Mouse (Mus musculus) layer of hippocampus, adult 2 months (tissue): ENCODE results near the gene Tcl1b2. TPM values are rescaled to one million over a fixed set of nuclear protein-coding genes. Genes with fewer than 3 reads are reported as not detected.

Experiments used
- DNase-seq, 2 experiments: peaks; one replicate each; pipeline ENCODE4 v3.0.0; 2022; ENCODE audit warnings: low spot score in 2 of 2
- H3K27ac ChIP-seq: fragments of 200-600 bp; 2 replicates; pipeline ENCODE4 v1.8.1; 2022
- H3K4me3 ChIP-seq: fragments of 200-600 bp; 2 replicates; pipeline ENCODE4 v1.8.1; 2022; ENCODE audit warnings: mild to moderate bottlenecking
- CTCF ChIP-seq: fragments of 200-600 bp; conservative IDR thresholded peaks from 2 replicates; pipeline ENCODE4 v1.8.1; 2022; ENCODE audit warnings: antibody characterized with exemption, mild to moderate bottlenecking, moderate library complexity
- long read RNA-seq, 2 experiments: library from polyadenylated mRNA; stranded (forward); transcript quantifications; one replicate each; pipeline ENCODE4 v2.0.0; 2021; ENCODE audit warnings: borderline mapping rate in 2 of 2
- total RNA-seq, 2 experiments: library from RNA; stranded (reverse); gene quantifications; 2 replicates each; pipeline ENCODE4 v1.2.3; 2021

The Tcl1b2 gene
- not detected for total RNA-seq
- long read RNA-seq, experiment 1 = 0 reads
- long read RNA-seq, experiment 2 = 0 reads

DNA sequence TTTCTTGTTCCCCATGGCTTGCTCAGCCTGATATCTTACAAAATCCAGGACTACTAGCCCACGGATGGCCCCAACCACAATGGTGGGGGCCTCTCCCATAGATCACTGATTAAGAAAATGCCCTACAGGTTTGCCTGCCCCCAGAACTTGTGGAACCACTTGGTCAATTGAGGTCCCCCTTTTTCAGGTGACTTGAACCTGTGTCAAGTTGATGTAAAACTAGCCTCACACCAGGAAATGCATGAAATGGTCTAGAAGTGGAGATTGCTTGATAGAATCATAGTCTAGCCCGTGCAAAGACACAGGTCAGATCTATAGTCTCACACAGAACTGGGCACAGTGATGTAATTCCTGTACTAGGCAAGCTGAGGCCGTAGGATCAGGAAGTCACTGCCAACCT is at the start of gene Tcl1b2:
Gene Tcl1b2 (plus strand): TSS at position 301 of the 400 bp plus-strand sequence.
- no peak within 1 kb of the TSS for H3K4me3 ChIP-seq
- no peak for DNase-seq
- TF ChIP-seq CTCF = no peak
- H3K27ac ChIP-seq = no peak within 1 kb of the TSS

DNA sequence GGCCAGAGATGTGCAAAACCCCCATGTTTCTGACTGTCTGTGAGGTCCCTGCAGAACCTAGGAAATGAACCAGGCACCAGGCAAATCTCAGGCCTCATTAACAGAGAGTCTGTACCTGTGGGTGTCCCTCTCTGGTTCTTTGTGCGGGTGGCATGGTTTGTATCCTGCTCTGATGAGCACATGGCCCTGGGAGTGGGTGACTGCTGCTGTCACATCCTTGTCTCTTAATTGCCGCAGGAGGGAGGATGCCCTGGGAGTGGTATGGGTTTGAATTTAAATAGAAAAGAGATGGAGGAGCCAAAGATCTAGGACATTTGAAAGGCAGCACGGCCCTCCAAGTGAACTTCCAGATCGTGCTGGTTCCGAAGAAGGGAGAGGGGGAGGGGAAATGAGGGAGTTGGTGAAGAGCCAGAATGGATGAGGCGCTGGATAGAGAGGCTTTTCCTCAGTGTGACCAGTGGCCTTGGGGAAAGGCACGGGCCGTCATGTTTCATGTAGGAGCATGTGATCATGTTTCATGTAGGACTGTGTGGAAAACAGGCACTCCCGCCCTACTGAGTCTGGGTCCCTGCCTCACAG is 46.3 kb upstream of the Tcl1b2 start:
- DNase-seq = no peak
- Histone ChIP-seq H3K4me3 (no peak overlapping the region), H3K27ac (no peak overlapping the region)
- no peak for TF ChIP-seq CTCF

DNA sequence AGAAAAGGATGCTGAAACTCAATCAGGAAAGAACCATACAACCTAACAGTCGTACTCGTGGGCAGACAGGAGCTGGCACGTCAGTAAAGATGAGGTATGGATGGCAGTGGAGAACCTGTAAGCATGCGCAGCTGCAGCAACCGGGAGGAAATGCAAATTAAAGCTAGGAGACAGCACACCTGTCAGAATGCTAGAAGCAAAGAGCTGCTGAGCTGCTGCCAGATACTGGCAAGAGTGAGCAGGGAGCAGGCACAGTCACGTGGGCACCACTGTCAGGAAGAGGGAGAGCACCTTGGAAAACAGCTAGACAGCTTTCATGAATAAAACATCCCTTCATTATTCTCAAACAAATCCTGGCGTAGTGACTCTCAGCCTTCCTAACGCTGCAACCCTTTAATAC is 42.9 kb upstream of the Tcl1b2 start:
- H3K27ac ChIP-seq = no peak overlapping the region
- no peak overlapping the region for H3K4me3 ChIP-seq
- TF ChIP-seq CTCF = no peak
- peak in 1 of 2 experiments; percentile 10 for DNase-seq

DNA sequence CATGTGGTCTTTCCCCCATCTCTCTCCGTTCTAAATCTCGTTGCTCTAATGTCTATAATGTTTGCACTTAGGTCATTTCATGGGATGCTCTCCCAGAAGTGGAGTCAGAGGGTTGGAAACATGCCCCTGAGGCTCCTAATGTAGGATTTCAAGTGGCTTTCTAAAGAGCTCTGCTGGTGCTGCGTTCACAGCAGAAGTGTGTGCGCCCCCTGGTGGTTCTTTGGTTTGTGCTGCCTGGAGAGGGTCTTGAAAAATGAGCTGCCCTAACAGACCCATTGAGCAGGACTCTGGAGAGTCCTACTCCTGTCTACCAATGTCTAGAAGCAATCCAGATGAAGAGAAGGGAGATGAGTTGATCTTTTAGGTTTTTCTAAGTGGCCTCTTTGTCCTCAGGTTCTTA is 41.8 kb upstream of the Tcl1b2 start:
- peak; percentile 56 to 87 for DNase-seq
- peak; percentile 95 for TF ChIP-seq CTCF
- Histone ChIP-seq H3K4me3 (no peak overlapping the region), H3K27ac (no peak overlapping the region)

DNA sequence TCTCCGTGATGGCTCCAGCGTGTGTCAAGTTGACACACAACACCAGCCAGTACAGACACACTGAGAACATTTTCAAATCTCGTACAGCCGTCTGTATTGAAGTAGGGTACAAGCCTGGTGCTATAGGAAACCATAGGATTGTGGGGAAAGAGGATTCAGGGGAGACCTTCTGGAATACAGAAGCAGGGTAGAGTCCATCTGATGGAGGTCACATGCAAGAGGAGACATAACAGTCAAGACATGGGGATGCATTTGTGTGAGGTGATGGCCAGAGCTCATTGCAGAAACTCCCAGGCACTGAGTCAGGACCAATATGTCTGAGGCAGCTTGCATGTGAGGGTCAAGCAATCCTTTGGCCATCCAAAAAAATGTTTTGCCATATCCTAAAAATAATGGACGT is 40.5 kb upstream of the Tcl1b2 start:
- no peak overlapping the region for H3K4me3 ChIP-seq
- no peak overlapping the region for H3K27ac ChIP-seq
- DNase-seq = no peak
- no peak for TF ChIP-seq CTCF

DNA sequence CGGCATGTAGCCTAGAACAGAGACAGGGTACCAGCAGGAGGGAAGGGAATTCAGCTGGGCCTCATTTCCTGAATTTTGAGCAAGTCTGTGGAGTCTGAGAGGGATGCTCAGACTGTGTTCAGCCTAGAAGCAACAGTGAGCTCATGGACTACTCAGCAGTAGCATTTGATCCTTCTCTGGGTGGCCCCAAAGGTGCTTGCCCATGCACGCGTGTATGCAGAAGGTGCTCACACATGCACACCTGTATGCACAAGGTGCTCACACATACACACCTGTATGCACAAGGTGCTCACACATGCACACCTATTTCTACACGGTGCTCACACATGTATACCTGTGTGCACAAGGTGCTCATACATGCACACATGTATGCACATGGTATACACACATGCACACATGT is 37.0 kb upstream of the Tcl1b2 start:
- Histone ChIP-seq H3K27ac (no peak overlapping the region), H3K4me3 (no peak overlapping the region)
- no peak for TF ChIP-seq CTCF
- no peak for DNase-seq

DNA sequence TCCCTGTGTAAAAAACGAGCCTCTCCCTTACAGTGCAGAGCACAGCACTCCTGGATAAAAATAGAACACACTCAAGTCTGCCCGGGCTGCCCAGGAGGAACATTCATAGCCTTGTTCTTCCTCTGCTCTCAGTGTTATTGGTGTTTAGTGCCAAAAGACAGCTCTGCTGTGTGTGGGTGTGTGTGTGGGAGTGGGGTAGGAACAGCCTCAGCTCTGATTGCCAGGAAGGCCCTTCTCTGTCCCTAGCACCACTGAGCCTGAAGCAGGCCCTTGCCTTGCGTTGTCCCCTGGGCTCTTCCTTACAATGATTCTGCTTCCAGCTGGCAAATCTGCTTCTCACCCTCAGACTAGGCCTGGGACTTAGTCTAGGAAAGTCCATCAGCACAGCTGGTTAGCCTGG is 36.4 kb upstream of the Tcl1b2 start:
- no peak for TF ChIP-seq CTCF
- H3K27ac ChIP-seq = peak overlapping the region; percentile 36; the same call in 1 of the 2 replicates
- peak; percentile 32 to 40 for DNase-seq
- H3K4me3 ChIP-seq = no peak overlapping the region

DNA sequence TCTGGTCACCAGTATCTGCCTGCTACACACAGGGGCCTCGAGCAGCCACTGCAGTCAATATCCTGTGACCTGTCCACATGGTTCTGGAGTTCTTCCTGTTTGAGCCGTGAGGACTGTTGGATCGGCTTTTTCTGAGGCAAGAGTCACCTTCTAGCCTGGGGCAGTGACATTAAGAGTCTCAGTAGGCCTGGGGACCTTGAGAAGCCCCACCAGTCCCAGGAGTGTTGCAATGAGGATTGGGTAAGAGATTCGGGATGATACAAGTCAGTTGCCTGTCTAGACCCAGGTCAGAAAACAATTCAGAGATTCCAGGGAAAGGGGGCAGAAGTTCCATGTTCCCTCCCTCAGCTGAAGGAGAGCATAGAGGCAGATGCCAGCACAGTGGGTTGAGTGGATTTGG is 36.0 kb upstream of the Tcl1b2 start:
- Histone ChIP-seq H3K27ac (peak overlapping the region; percentile 36; the same call in 1 of the 2 replicates), H3K4me3 (no peak overlapping the region)
- TF ChIP-seq CTCF = no peak
- no peak for DNase-seq

DNA sequence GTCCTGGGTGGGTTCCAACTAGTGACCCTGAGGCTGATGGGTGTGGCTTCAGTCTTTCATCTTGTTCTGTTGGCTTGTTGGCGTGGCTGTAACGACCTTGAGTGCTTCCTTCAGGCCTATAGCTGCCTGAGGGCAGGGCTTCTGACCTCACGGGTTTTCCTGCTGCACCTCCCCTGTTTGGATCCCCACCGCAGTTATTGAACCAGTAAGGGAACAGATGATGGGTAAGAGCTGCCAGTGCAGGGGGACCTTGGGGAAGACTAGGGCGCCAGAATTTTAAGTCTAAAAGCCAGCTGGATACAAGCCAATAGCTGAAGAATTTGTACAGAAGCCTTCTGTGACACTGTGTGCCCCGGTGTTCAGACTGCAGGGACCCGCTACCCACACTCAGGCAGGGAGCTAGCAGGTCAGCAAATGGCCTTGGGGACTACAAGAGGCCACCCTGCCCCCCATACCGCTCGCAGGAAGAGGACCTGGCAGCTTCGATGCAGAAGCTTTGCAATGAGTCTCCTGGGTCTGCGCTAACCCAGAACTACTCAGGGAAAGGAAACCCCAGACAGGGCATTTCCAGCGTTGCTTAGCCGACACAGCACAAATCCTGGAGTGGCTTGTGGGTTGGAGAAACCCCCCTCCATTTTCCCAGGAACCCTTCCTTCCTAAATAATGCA is 33.4 kb upstream of the Tcl1b2 start:
- DNase-seq = no peak
- no peak overlapping the region for H3K4me3 ChIP-seq
- no peak for TF ChIP-seq CTCF
- H3K27ac ChIP-seq = no peak overlapping the region

DNA sequence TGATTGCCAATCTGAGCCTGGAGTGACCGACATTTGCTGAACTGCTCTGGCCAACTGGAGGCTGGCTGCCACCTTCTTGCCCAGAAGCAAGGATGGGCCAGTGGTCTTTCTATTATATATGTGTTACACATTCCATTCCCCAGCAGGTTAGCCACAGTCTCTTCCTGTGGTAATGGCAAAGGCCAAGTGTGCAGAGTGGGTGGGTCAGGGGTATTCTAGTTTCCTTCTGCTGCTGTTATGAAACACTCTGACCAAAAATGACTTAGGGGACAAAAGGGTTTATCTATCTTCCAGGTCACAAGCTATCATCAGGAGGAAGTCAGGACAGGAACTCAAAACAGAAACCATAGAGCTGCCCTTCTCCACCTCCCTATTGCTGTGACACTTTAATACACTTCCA is 29.2 kb upstream of the Tcl1b2 start:
- Histone ChIP-seq H3K27ac (no peak overlapping the region), H3K4me3 (no peak overlapping the region)
- no peak for DNase-seq
- no peak for TF ChIP-seq CTCF

DNA sequence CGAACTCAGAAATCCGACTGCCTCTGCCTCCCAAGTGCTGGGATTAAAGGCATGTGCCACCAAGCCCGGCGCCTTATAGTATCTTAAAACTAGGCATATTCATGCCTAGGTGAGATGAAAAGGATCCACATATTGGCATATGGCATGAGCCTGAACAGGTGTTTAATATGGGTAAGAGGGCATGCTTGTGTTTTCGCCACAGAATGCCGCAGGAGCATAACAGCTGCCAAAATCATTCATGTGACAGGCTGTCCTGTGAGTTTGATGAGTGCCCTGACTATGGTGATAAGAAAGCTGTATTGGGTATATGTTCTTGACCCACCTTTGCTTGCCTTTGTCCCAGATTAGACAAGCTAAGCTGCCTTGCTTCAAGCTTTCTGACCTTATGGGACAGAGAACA is 20.5 kb upstream of the Tcl1b2 start:
- H3K4me3 ChIP-seq = no peak overlapping the region
- no peak for DNase-seq
- H3K27ac ChIP-seq = no peak overlapping the region
- no peak for TF ChIP-seq CTCF

DNA sequence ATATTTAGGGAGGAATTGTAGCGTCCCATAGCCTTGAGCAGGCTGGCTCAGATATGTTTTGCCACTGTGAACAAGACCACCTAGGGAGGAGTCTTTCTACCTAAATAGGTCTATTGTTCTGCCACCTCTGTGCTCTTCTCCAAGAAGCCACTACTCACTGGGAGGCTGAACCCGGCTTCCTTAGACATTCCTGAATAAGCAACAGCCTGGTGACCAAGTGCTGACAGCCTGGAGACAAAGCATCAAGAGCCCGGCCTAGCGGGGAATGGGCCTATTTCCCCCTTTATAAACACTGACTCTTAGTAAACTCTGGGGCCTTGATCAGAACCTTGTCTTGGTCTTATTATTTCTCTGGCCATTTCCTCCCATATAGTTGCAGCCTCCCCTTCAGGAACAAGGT is 19.3 kb upstream of the Tcl1b2 start:
- TF ChIP-seq CTCF = no peak
- DNase-seq = no peak
- no peak overlapping the region for H3K27ac ChIP-seq
- H3K4me3 ChIP-seq = no peak overlapping the region

DNA sequence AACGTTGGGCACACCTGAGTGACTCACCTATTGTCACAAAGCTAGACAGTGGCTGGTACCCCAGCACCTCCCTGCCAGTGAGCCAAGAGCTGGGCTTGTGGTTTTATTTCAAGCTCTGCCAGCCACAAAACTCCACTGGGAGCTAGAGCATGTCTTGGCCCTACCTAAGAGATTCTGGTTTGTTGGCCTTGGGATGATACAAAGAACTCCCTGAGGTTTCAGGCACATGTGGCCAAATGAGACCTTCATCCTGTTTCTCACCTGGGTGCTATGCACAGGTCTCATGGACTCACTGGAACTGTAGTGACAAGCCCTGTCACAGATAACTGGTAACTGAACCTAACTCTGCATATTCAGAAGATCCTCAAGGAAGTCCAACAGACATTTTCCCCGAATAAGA is 18.2 kb upstream of the Tcl1b2 start:
- no peak for DNase-seq
- no peak overlapping the region for H3K27ac ChIP-seq
- H3K4me3 ChIP-seq = no peak overlapping the region
- no peak for TF ChIP-seq CTCF
